Mouse (Mus musculus) bone marrow macrophage, adult 2 months (primary cell): ENCODE measurements around the gene Parp14.

ENCODE experiments used
- CTCF ChIP-seq: IDR thresholded peaks from 2 replicates; pipeline ENCODE4 v1.5.1; 2012; ENCODE audit warnings: low read depth, mild to moderate bottlenecking, low read length, moderate library complexity
- POLR2A ChIP-seq: IDR thresholded peaks from 2 replicates; pipeline ENCODE4 v1.6.1; 2012; ENCODE audit warnings: mild to moderate bottlenecking, low read depth, low read length, borderline replicate concordance

GRCm38 (mm10) chr16:35869656-35870055, 1.7 kb downstream of the Parp14 start:
- TF ChIP-seq CTCF (no peak), POLR2A (no peak)
